Comparison of ENCODE assay signal across 8 mouse cellular contexts in genomic region chr6:86052032-86052459, GRCm38 (mm10). TPM values are rescaled to one million over a fixed set of nuclear protein-coding genes. Genes with fewer than 3 reads are reported as not detected.
DNase-seq lines count a peak whose midpoint lies in the region; ATAC-seq and TF ChIP-seq lines count a peak whose summit lies in the region.
"Had no signal": no experiment of that assay in that cellular context is flagged by ENCODE, and none has a peak within 500 bp of the region (broad histone marks: within the 10 kb centered on the region; RNA-seq: fewer than 3 reads in every experiment).

No protein-coding gene starts in this region.

- no peak for ATAC-seq in liver, postnatal 0 days
- peak; percentile 84 for ATAC-seq in forebrain, embryonic 12.5 days (ENCODE audit: low FRiP score)
- no peak for ATAC-seq in limb, embryonic 11.5 days (ENCODE audit: insufficient number of reproducible peaks, low FRiP score, low TSS enrichment, low read depth)

- DNase-seq in liver (peak; percentile 49), MN1 (ENCODE audit: low spot score) (no peak)
- DNase-seq in liver, postnatal 0 days = no peak
- peak; percentile 23 for DNase-seq in limb, embryonic 11.5 days (ENCODE audit: low spot score)
- peak; percentile 81 for DNase-seq in retina, postnatal 1 day
- DNase-seq in urinary bladder, postnatal 14 days (ENCODE audit: low spot score) = no peak

- H3K36me3 ChIP-seq in liver, postnatal 0 days (replicated peaks; ENCODE audit: insufficient read depth, low read length) = no peaks in the 10 kb centered on the region
- H3K36me3 ChIP-seq in forebrain, embryonic 12.5 days (replicated peaks) = no peaks in the 10 kb centered on the region
- no peaks in the 10 kb centered on the region for H3K36me3 ChIP-seq in limb, embryonic 11.5 days (ENCODE audit: control insufficient read depth, insufficient read depth, low read length)

- no peaks in the 10 kb centered on the region for H3K27me3 ChIP-seq in liver, postnatal 0 days (ENCODE audit: insufficient read depth, low read length)
- H3K27me3 ChIP-seq in forebrain, embryonic 12.5 days = no peaks in the 10 kb centered on the region
- H3K27me3 ChIP-seq in limb, embryonic 11.5 days (ENCODE audit: control insufficient read depth, insufficient read depth, low read length) = no peaks in the 10 kb centered on the region

- no peak for TF ChIP-seq EP300 in liver, postnatal 0 days (IDR thresholded peaks at IDR 0.05; ENCODE audit: low read depth)

- H3K27ac ChIP-seq in liver, postnatal 0 days (ENCODE audit: low read depth) = no peak overlapping the region
- H3K27ac ChIP-seq in forebrain, embryonic 12.5 days = peak overlapping the region; percentile 97
- no peak overlapping the region for H3K27ac ChIP-seq in limb, embryonic 11.5 days (replicated peaks; ENCODE audit: low read depth, low read length)
- H3K27ac ChIP-seq: macrophage had no signal

- TF ChIP-seq CTCF in liver, postnatal 0 days (IDR thresholded peaks at IDR 0.05; ENCODE audit: low read depth) = no peak

- H3K4me3 ChIP-seq in liver, postnatal 0 days (ENCODE audit: low read depth, low read length) = no peak overlapping the region
- no peak overlapping the region; the same call in 1 of the 2 replicates for H3K4me3 ChIP-seq in forebrain, embryonic 12.5 days (replicated peaks)
- H3K4me3 ChIP-seq in limb, embryonic 11.5 days (ENCODE audit: low read depth, low read length) = no peak overlapping the region

- H3K4me1 ChIP-seq in liver, postnatal 0 days (ENCODE audit: insufficient read depth) = no peaks in the 10 kb centered on the region; the same call in 1 of the 2 replicates
- H3K4me1 ChIP-seq in forebrain, embryonic 12.5 days = peaks cover 54% of the 10 kb centered on the region
- no peaks in the 10 kb centered on the region for H3K4me1 ChIP-seq in limb, embryonic 11.5 days (ENCODE audit: control insufficient read depth, insufficient read depth, low read length)

- no peak overlapping the region for H3K9ac ChIP-seq in liver, postnatal 0 days (replicated peaks)
- H3K9ac ChIP-seq in forebrain, embryonic 12.5 days = peak overlapping the region; percentile 40; the same call in 1 of the 2 replicates
- H3K9ac ChIP-seq in limb, embryonic 11.5 days (ENCODE audit: low read length) = no peak overlapping the region

- no peaks in the 10 kb centered on the region for H3K9me3 ChIP-seq in liver, postnatal 0 days (ENCODE audit: low read length)
- H3K9me3 ChIP-seq in forebrain, embryonic 12.5 days = no peaks in the 10 kb centered on the region
- no peaks in the 10 kb centered on the region for H3K9me3 ChIP-seq in limb, embryonic 11.5 days (ENCODE audit: control insufficient read depth, low read length)

- H3K4me2 ChIP-seq in liver, postnatal 0 days (ENCODE audit: low read depth, low read length) = no peak overlapping the region
- peak overlapping the region; percentile 45 for H3K4me2 ChIP-seq in forebrain, embryonic 12.5 days
- H3K4me2 ChIP-seq in limb, embryonic 11.5 days (ENCODE audit: low read depth, severe bottlenecking) = no peak overlapping the region

- 29% methylated on average over 7 of the region's 7 CpGs for WGBS in liver, postnatal 0 days (ENCODE audit: insufficient replicate concordance)
- WGBS in forebrain, embryonic 12.5 days = 5% methylated on average over 7 of the region's 7 CpGs
- 52% methylated on average over 7 of the region's 7 CpGs for WGBS in limb, embryonic 11.5 days

RNA-seq across cellular contexts. Expression of gene Add2, which starts 23.6 kb away (rescaled TPM):
- 22.0 and 28.1 TPM in 2 replicates for polyA plus RNA-seq in liver, postnatal 0 days (2015; fragmentation: Nextera tagmentation; extraction: Ambion mirVana)
- polyA plus RNA-seq in forebrain, embryonic 12.5 days (2016; fragmentation: Nextera tagmentation; extraction: Ambion mirVana) = 124 and 128 TPM in 2 replicates
- 5.9 and 6.4 TPM in 2 replicates for polyA plus RNA-seq in limb, embryonic 11.5 days (2014; fragmentation: Nextera tagmentation; extraction: Ambion mirVana)
- polyA plus RNA-seq: macrophage had no signal

RNA-seq across cellular contexts. Expression of gene Figla, which starts 36.1 kb away (rescaled TPM):
- polyA plus RNA-seq in liver, postnatal 0 days (2015; fragmentation: Nextera tagmentation; extraction: Ambion mirVana) = not detected in 2 replicates
- not detected in 2 replicates for polyA plus RNA-seq in forebrain, embryonic 12.5 days (2016; fragmentation: Nextera tagmentation; extraction: Ambion mirVana)
- polyA plus RNA-seq in limb, embryonic 11.5 days (2014; fragmentation: Nextera tagmentation; extraction: Ambion mirVana) = not detected in 2 replicates
- polyA plus RNA-seq: macrophage had no signal

Comparison
In these comparisons a context has a peak if more than half of its experiments do, and no peak if none do; other contexts are left out.
1. DNase-seq: peak in liver (single experiment), limb, embryonic 11.5 days (single experiment) and retina, postnatal 1 day (single experiment); none in liver, postnatal 0 days (single experiment), MN1 (single experiment) and urinary bladder, postnatal 14 days (single experiment).